Mouse (Mus musculus): ENCODE results near the gene Jazf1. TPM values are rescaled to one million over a fixed set of nuclear protein-coding genes. Genes with fewer than 3 reads are reported as not detected.

Gene Jazf1
- total and polyA plus RNA-seq, 2 experiments: 0.48 to 0.74 TPM

DNA sequence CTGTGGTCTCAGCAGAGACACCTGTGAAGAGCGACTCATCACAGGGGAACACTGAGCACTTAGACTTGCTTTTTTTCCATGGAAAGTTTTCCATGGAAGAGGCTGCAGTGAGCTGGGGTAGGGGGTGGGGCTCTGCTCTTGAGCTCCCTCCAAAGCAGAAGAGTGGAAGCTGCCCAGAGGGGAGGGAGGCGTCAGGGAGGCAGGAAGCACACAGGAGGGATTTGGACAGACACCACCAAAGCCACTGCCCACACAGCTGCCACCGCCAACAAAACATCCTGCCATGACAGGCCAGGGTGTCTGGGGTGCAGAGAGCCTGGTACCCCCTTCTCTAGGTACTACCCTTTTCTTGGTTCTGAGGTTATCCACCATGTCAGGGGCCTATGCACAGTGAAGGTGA is 293.1 kb downstream of the Jazf1 start:
- Histone ChIP-seq H3K4me1 (ENCODE audit: control insufficient read depth, insufficient read depth, low read length) (no peaks in the 10 kb centered on the region), H3K36me3 (ENCODE audit: control insufficient read depth, insufficient read depth, low read length) (peaks cover 2% of the 10 kb centered on the region; the same call in 1 of the 2 replicates), H3K27ac (replicated peaks; ENCODE audit: insufficient read depth, low read depth, low read length) (no peak overlapping the region), H3K79me2 (ENCODE audit: control insufficient read depth, insufficient read depth, low read length) (no peaks in the 10 kb centered on the region), H3K4me3 (ENCODE audit: insufficient read depth, low read depth, low read length) (no peak overlapping the region), H3K9ac (ENCODE audit: low read depth, low read length) (no peak overlapping the region), H3K27me3 (ENCODE audit: control insufficient read depth, insufficient read depth, low read length) (no peaks in the 10 kb centered on the region)
- DNase-seq (ENCODE audit: extremely low read depth, low read depth, low spot score): no peak
- no peak for TF ChIP-seq POLR2A (IDR thresholded peaks at IDR 0.05; ENCODE audit: extremely low read depth, insufficient read depth, low read length)
- TF ChIP-seq CTCF (IDR thresholded peaks at IDR 0.05; ENCODE audit: low read depth, low read length): no peak
- 81% methylated on average over 3 of the region's 3 CpGs for WGBS

- 86% methylated on average over 5 of the region's 5 CpGs for WGBS
- Histone ChIP-seq H3K4me3 (ENCODE audit: insufficient read depth, low read depth, low read length) (no peak overlapping the region), H3K9ac (ENCODE audit: low read depth, low read length) (no peak overlapping the region), H3K27ac (replicated peaks; ENCODE audit: insufficient read depth, low read depth, low read length) (no peak overlapping the region), H3K27me3 (ENCODE audit: control insufficient read depth, insufficient read depth, low read length) (no peaks in the 10 kb centered on the region), H3K36me3 (ENCODE audit: control insufficient read depth, insufficient read depth, low read length) (peaks cover 14% of the 10 kb centered on the region), H3K4me1 (ENCODE audit: control insufficient read depth, insufficient read depth, low read length) (no peaks in the 10 kb centered on the region), H3K79me2 (ENCODE audit: control insufficient read depth, insufficient read depth, low read length) (no peaks in the 10 kb centered on the region)
- no peak for DNase-seq (ENCODE audit: extremely low read depth, low read depth, low spot score)
- TF ChIP-seq CTCF (IDR thresholded peaks at IDR 0.05; ENCODE audit: low read depth, low read length) (no peak), POLR2A (IDR thresholded peaks at IDR 0.05; ENCODE audit: extremely low read depth, insufficient read depth, low read length) (no peak)
Observed at GRCm38 (mm10) chr6:52773132-52773531, 295.3 kb downstream of the Jazf1 start.

GRCm38 (mm10) chr6:52770789-52771188 is 297.6 kb downstream of the Jazf1 start:
- no peaks in the 10 kb centered on the region for H3K4me1 ChIP-seq (ENCODE audit: control insufficient read depth, insufficient read depth, low read length)
- WGBS: 87% methylated on average over 1 of the region's 1 CpGs
- no peak for DNase-seq (ENCODE audit: extremely low read depth, low read depth, low spot score)

DNA sequence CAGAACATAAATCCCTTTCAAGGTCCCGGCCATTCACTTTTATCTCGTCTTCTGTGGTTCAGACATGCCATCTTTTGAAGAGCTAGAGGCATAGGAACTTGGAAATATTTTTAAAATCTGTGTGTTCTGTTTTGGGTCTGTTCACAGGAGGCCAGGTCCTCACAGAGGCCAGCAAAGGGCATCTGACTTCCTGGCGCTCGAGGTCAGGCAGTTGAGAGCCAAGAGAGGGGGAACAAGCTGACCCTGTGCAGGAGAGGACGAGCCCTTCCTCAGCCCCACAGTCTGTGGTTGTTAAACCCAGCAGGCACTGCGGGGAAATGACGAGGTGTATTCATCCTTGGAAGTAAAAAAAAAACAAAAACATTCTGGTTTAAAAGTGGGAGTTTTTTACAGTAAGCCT is 303.2 kb downstream of the Jazf1 start:
- Histone ChIP-seq H3K9ac (ENCODE audit: low read depth, low read length) (no peak overlapping the region), H3K4me1 (ENCODE audit: control insufficient read depth, insufficient read depth, low read length) (no peaks in the 10 kb centered on the region; the same call in 1 of the 2 replicates), H3K27me3 (ENCODE audit: control insufficient read depth, insufficient read depth, low read length) (no peaks in the 10 kb centered on the region), H3K36me3 (ENCODE audit: control insufficient read depth, insufficient read depth, low read length) (peaks cover 63% of the 10 kb centered on the region), H3K79me2 (ENCODE audit: control insufficient read depth, insufficient read depth, low read length) (no peaks in the 10 kb centered on the region), H3K27ac (replicated peaks; ENCODE audit: insufficient read depth, low read depth, low read length) (no peak overlapping the region), H3K4me3 (ENCODE audit: insufficient read depth, low read depth, low read length) (no peak overlapping the region)
- no peak for DNase-seq (ENCODE audit: extremely low read depth, low read depth, low spot score)
- WGBS: 73% methylated on average over 7 of the region's 7 CpGs
- no peak for TF ChIP-seq CTCF (IDR thresholded peaks at IDR 0.05; ENCODE audit: low read depth, low read length)
- TF ChIP-seq POLR2A (IDR thresholded peaks at IDR 0.05; ENCODE audit: extremely low read depth, insufficient read depth, low read length): no peak

More at GRCm38 (mm10) chr6:52770789-52771188, 297.6 kb downstream of the Jazf1 start:
- TF ChIP-seq CTCF (IDR thresholded peaks at IDR 0.05; ENCODE audit: low read depth, low read length) (no peak), POLR2A (IDR thresholded peaks at IDR 0.05; ENCODE audit: extremely low read depth, insufficient read depth, low read length) (no peak)
- Histone ChIP-seq H3K79me2 (ENCODE audit: control insufficient read depth, insufficient read depth, low read length) (no peaks in the 10 kb centered on the region), H3K36me3 (ENCODE audit: control insufficient read depth, insufficient read depth, low read length) (peaks cover 29% of the 10 kb centered on the region), H3K4me3 (ENCODE audit: insufficient read depth, low read depth, low read length) (no peak overlapping the region), H3K9ac (ENCODE audit: low read depth, low read length) (no peak overlapping the region), H3K27ac (replicated peaks; ENCODE audit: insufficient read depth, low read depth, low read length) (no peak overlapping the region), H3K27me3 (ENCODE audit: control insufficient read depth, insufficient read depth, low read length) (no peaks in the 10 kb centered on the region)

GRCm38 (mm10) chr6:52752832-52753231 is 315.6 kb downstream of the Jazf1 start:
- Histone ChIP-seq H3K79me2 (ENCODE audit: control insufficient read depth, insufficient read depth, low read length) (no peaks in the 10 kb centered on the region; the same call in 1 of the 2 replicates), H3K36me3 (ENCODE audit: control insufficient read depth, insufficient read depth, low read length) (peaks cover 45% of the 10 kb centered on the region), H3K4me1 (ENCODE audit: control insufficient read depth, insufficient read depth, low read length) (no peaks in the 10 kb centered on the region), H3K27ac (replicated peaks; ENCODE audit: insufficient read depth, low read depth, low read length) (no peak overlapping the region), H3K27me3 (ENCODE audit: control insufficient read depth, insufficient read depth, low read length) (no peaks in the 10 kb centered on the region), H3K4me3 (ENCODE audit: insufficient read depth, low read depth, low read length) (no peak overlapping the region), H3K9ac (ENCODE audit: low read depth, low read length) (no peak overlapping the region)
- TF ChIP-seq CTCF (IDR thresholded peaks at IDR 0.05; ENCODE audit: low read depth, low read length) (no peak), POLR2A (IDR thresholded peaks at IDR 0.05; ENCODE audit: extremely low read depth, insufficient read depth, low read length) (no peak)
- DNase-seq (ENCODE audit: extremely low read depth, low read depth, low spot score): no peak
- 96% methylated on average over 5 of the region's 5 CpGs for WGBS

DNA sequence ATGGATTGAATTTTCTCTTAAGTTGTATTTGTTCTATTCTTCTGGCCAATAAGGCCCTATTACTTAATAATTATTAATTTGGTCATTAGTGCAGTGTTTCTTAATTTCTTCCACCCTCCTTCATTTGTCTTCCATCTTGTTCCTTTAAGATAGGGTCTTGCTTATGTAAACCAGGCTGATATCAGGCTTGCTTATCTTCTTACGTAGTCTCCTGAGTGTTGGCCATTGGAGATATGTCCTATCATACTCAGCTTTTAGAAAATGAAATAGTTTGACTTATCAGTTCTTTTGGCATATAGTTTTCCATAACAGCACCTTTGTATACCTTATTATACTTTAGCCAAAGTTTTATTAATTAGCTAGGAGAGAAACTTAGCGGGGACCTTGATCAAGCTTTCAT is 333.8 kb downstream of the Jazf1 start:
- TF ChIP-seq POLR2A (IDR thresholded peaks at IDR 0.05; ENCODE audit: extremely low read depth, insufficient read depth, low read length) (no peak), CTCF (IDR thresholded peaks at IDR 0.05; ENCODE audit: low read depth, low read length) (no peak)
- Histone ChIP-seq H3K4me1 (ENCODE audit: control insufficient read depth, insufficient read depth, low read length) (no peaks in the 10 kb centered on the region; the same call in 1 of the 2 replicates), H3K36me3 (ENCODE audit: control insufficient read depth, insufficient read depth, low read length) (peaks cover 54% of the 10 kb centered on the region), H3K27me3 (ENCODE audit: control insufficient read depth, insufficient read depth, low read length) (no peaks in the 10 kb centered on the region), H3K9ac (ENCODE audit: low read depth, low read length) (no peak overlapping the region), H3K27ac (replicated peaks; ENCODE audit: insufficient read depth, low read depth, low read length) (no peak overlapping the region), H3K4me3 (ENCODE audit: insufficient read depth, low read depth, low read length) (no peak overlapping the region), H3K79me2 (ENCODE audit: control insufficient read depth, insufficient read depth, low read length) (peaks cover 9% of the 10 kb centered on the region; the same call in 1 of the 2 replicates)
- 92% methylated on average over 2 of the region's 2 CpGs for WGBS
- no peak for DNase-seq (ENCODE audit: extremely low read depth, low read depth, low spot score)
